Mouse (Mus musculus) mesoderm, embryonic 11.5 days (tissue): ENCODE results near the gene Atp6v1d.

ENCODE experiments used
- DNase-seq: peaks from one replicate; pipeline ENCODE4 v3.0.0-alpha.2; 2012; ENCODE audit warnings: low read depth, low spot score

Atp6v1d gene

GRCm38 (mm10) chr12:78861496-78862253 lies at the start of gene Atp6v1d, which contains the start of gene Eif2s1:
Gene Atp6v1d (minus strand): TSS chr12:78861638.
Gene Eif2s1 (plus strand): TSS chr12:78861819.
- DNase-seq, result peak; percentile 100

GRCm38 (mm10) chr12:78910684-78911461 lies 49.4 kb upstream of the Atp6v1d start:
- no peak for DNase-seq

- DNase-seq, result no peak
Measured at GRCm38 (mm10) chr12:78908081-78908605, 46.7 kb upstream of the Atp6v1d start.

GRCm38 (mm10) chr12:78906707-78907162 lies 45.3 kb upstream of the Atp6v1d start, which contains the start of gene Plek2:
Gene Plek2 (minus strand): TSS chr12:78906964.
- DNase-seq, result peak; percentile 53

GRCm38 (mm10) chr12:78904499-78904898 lies 43.1 kb upstream of the Atp6v1d start:
- DNase-seq, result no peak

GRCm38 (mm10) chr12:78903313-78903712 lies 41.9 kb upstream of the Atp6v1d start:
- DNase-seq, result no peak

- no peak for DNase-seq
Measured at GRCm38 (mm10) chr12:78901467-78901866, 40.0 kb upstream of the Atp6v1d start.

GRCm38 (mm10) chr12:78897861-78898260 lies 36.4 kb upstream of the Atp6v1d start:
- no peak for DNase-seq

GRCm38 (mm10) chr12:78891149-78891548 lies 29.7 kb upstream of the Atp6v1d start:
- DNase-seq, result no peak

- DNase-seq, result no peak
Measured at GRCm38 (mm10) chr12:78890062-78890461, 28.6 kb upstream of the Atp6v1d start.

GRCm38 (mm10) chr12:78874581-78874980 lies 13.1 kb upstream of the Atp6v1d start:
- DNase-seq, result no peak

GRCm38 (mm10) chr12:78868115-78868514 lies 6.7 kb upstream of the Atp6v1d start:
- no peak for DNase-seq

- DNase-seq, result no peak
Measured at GRCm38 (mm10) chr12:78865434-78865833, 4.0 kb upstream of the Atp6v1d start.

- DNase-seq, result no peak
Measured at GRCm38 (mm10) chr12:78862254-78862730, 854 bp upstream of the Atp6v1d start.

GRCm38 (mm10) chr12:78860921-78861495 lies 430 bp downstream of the Atp6v1d start:
- no peak for DNase-seq

- DNase-seq, result no peak
Measured at GRCm38 (mm10) chr12:78848246-78848645, 13.2 kb downstream of the Atp6v1d start.

- no peak for DNase-seq
Measured at GRCm38 (mm10) chr12:78842429-78842828, 19.0 kb downstream of the Atp6v1d start.

- DNase-seq, result no peak
Measured at GRCm38 (mm10) chr12:78839906-78840305, 21.5 kb downstream of the Atp6v1d start.

- no peak for DNase-seq
Measured at GRCm38 (mm10) chr12:78834496-78834895, 26.9 kb downstream of the Atp6v1d start.

- no peak for DNase-seq
Measured at GRCm38 (mm10) chr12:78814437-78814836, 47.0 kb downstream of the Atp6v1d start.

GRCm38 (mm10) chr12:78801836-78802235 lies 59.6 kb downstream of the Atp6v1d start:
- DNase-seq, result no peak

- DNase-seq, result no peak
Measured at GRCm38 (mm10) chr12:78800036-78800435, 61.4 kb downstream of the Atp6v1d start.
